Mouse (Mus musculus): ENCODE results near the gene Ctse. TPM values are rescaled to one million over a fixed set of nuclear protein-coding genes. Genes with fewer than 3 reads are reported as not detected.

Ctse gene
- total and polyA plus RNA-seq, 3 experiments: 55.2 to 92.7 TPM; not detected in 1

GRCm38 (mm10) chr1:131702094-131702766 lies 64.1 kb downstream of the Ctse start (continued):
- TF ChIP-seq NELFE (IDR thresholded peaks at IDR 0.05; ENCODE audit: low read depth, low read length) (no peak), POLR2A (IDR thresholded peaks at IDR 0.05; ENCODE audit: control insufficient read depth in 1 of 2, insufficient read depth in 1 of 2, low read depth in 1 of 2, low read length in 2 of 2, poor library complexity in 1 of 2) (no peak), BHLHE40 (IDR thresholded peaks at IDR 0.05; ENCODE audit: borderline replicate concordance, low read depth, low read length) (0 out of 2 replicates have a peak, but pooled peaks have one; percentile 9), ELF1 (IDR thresholded peaks at IDR 0.05; ENCODE audit: low read depth, low read length) (no peak), MAX (IDR thresholded peaks at IDR 0.05; ENCODE audit: low read length) (no peak), CTCF (IDR thresholded peaks at IDR 0.05 in 2 of 3, conservative IDR thresholded peaks at IDR 0.05 in 1 of 3; ENCODE audit: control insufficient read depth in 1 of 3, insufficient read depth in 1 of 3, low read depth in 2 of 3, low read length in 3 of 3, poor library complexity in 1 of 3, severe bottlenecking in 1 of 3) (no peak), MXI1 (IDR thresholded peaks at IDR 0.05; ENCODE audit: low read depth, low read length) (no peak), RAD21 (IDR thresholded peaks at IDR 0.05; ENCODE audit: low read depth, low read length) (no peak), POLR2AphosphoS2 (IDR thresholded peaks at IDR 0.05; ENCODE audit: low read length) (no peak), EP300 (IDR thresholded peaks at IDR 0.05; ENCODE audit: low read depth in 1 of 2, low read length in 2 of 2) (peak; percentile 54 to 63; a peak in 2 of 4 replicates)

DNA sequence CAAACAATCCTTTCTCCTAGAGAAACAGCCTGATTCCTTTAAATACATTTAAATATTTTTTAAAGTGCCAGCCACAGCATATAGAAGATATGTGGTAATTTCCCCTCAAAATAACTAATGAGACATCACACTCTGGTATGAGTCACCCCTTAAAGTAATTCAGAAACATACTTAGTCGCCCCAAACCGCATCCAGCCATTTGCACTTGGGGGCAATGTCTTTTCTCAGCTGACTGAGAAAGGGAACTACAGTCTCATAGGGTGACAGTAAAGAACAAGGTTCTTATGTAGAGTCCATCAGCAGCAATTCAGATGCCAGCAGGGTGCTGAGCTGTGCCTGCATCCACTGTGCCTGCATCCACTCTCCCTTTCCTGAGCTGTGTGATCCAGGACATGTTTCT lies 65.4 kb downstream of the Ctse start:
- Histone ChIP-seq H3K36me3 (ENCODE audit: control insufficient read depth in 1 of 2, insufficient read depth in 2 of 2, low read length in 2 of 2) (peaks cover 0 to 8% of the 10 kb centered on the region in 2 experiments; a peak in 2 of 4 replicates), H3K79me2 (ENCODE audit: control insufficient read depth, insufficient read depth, low read length, poor library complexity) (no peaks in the 10 kb centered on the region), H3K4me1 (ENCODE audit: control insufficient read depth in 1 of 2, insufficient read depth in 2 of 2, low read length in 2 of 2) (peaks cover 4 to 19% of the 10 kb centered on the region in 2 experiments; a peak in 2 of 4 replicates), H3K9ac (ENCODE audit: control insufficient read depth, low read depth, low read length, poor library complexity, severe bottlenecking) (no peak overlapping the region), H3K27me3 (ENCODE audit: control insufficient read depth in 1 of 2, insufficient read depth in 2 of 2, low read length in 2 of 2) (peaks cover 0 to 1% of the 10 kb centered on the region in 2 experiments; a peak in 1 of 4 replicates), H3K9me3 (replicated peaks; ENCODE audit: insufficient read depth, low read length) (no peaks in the 10 kb centered on the region), H3K27ac (ENCODE audit: control insufficient read depth, low read depth, low read length) (no peak overlapping the region), H3K4me3 (ENCODE audit: control insufficient read depth in 1 of 2, insufficient read depth in 1 of 2, low read depth in 2 of 2, low read length in 2 of 2) (no peak overlapping the region)
- TF ChIP-seq ZMIZ1 (IDR thresholded peaks at IDR 0.05; ENCODE audit: low read depth, low read length): no peak
- no peak for TF ChIP-seq TBP (IDR thresholded peaks at IDR 0.05; ENCODE audit: low read depth, low read length)
- no peak for DNase-seq (ENCODE audit: low read depth, low spot score)

- Histone ChIP-seq H3K27ac (ENCODE audit: control insufficient read depth, low read depth, low read length) (no peak overlapping the region), H3K36me3 (ENCODE audit: control insufficient read depth in 1 of 2, insufficient read depth in 2 of 2, low read length in 2 of 2) (no peaks in the 10 kb centered on the region), H3K4me3 (ENCODE audit: control insufficient read depth in 1 of 2, insufficient read depth in 1 of 2, low read depth in 2 of 2, low read length in 2 of 2) (no peak overlapping the region), H3K9ac (ENCODE audit: control insufficient read depth, low read depth, low read length, poor library complexity, severe bottlenecking) (no peak overlapping the region), H3K9me3 (replicated peaks; ENCODE audit: insufficient read depth, low read length) (no peaks in the 10 kb centered on the region), H3K79me2 (ENCODE audit: control insufficient read depth, insufficient read depth, low read length, poor library complexity) (no peaks in the 10 kb centered on the region), H3K27me3 (ENCODE audit: control insufficient read depth in 1 of 2, insufficient read depth in 2 of 2, low read length in 2 of 2) (no peaks in the 10 kb centered on the region; a peak in 1 of 4 replicates), H3K4me1 (ENCODE audit: control insufficient read depth in 1 of 2, insufficient read depth in 2 of 2, low read length in 2 of 2) (no peaks in the 10 kb centered on the region)
- peak; percentile 54 for DNase-seq (ENCODE audit: low read depth, low spot score)
- TF ChIP-seq MXI1 (IDR thresholded peaks at IDR 0.05; ENCODE audit: low read depth, low read length) (no peak), ZC3H11A (IDR thresholded peaks at IDR 0.05; ENCODE audit: low read depth, low read length) (peak; percentile 18; the same call in 1 of the 2 replicates), RAD21 (IDR thresholded peaks at IDR 0.05; ENCODE audit: low read depth, low read length) (peak; percentile 53), CHD1 (IDR thresholded peaks at IDR 0.05; ENCODE audit: low read depth, low read length) (no peak), CTCF (IDR thresholded peaks at IDR 0.05 in 2 of 3, conservative IDR thresholded peaks at IDR 0.05 in 1 of 3; ENCODE audit: control insufficient read depth in 1 of 3, insufficient read depth in 1 of 3, low read depth in 2 of 3, low read length in 3 of 3, poor library complexity in 1 of 3, severe bottlenecking in 1 of 3) (peak; percentile 74 to 86 (median 80)), TAL1 (IDR thresholded peaks at IDR 0.05; ENCODE audit: low read length) (no peak), SMC3 (IDR thresholded peaks at IDR 0.05; ENCODE audit: low read depth, low read length) (peak; percentile 84), HCFC1 (IDR thresholded peaks at IDR 0.05; ENCODE audit: low read depth, low read length) (no peak), ETS1 (IDR thresholded peaks at IDR 0.05; ENCODE audit: low read depth, low read length) (no peak), ZMIZ1 (IDR thresholded peaks at IDR 0.05; ENCODE audit: low read depth, low read length) (no peak), ZKSCAN1 (IDR thresholded peaks at IDR 0.05; ENCODE audit: low read depth, low read length) (no peak)
Observed at GRCm38 (mm10) chr1:131708338-131708737, 70.2 kb downstream of the Ctse start.

All from MEL (cell line).